Mouse (Mus musculus) forebrain, postnatal 0 days (tissue): Measurements from ENCODE around the gene Tex264. TPM values are rescaled to one million over a fixed set of nuclear protein-coding genes. Genes with fewer than 3 reads are reported as not detected.

Source experiments
- ATAC-seq: fragments of 200-750 bp; cut with Nextera tagmentation; 2 replicates; pipeline ENCODE4 v1.8.0; 2017; ENCODE audit warnings: mild to moderate bottlenecking, moderate library complexity
- DNase-seq: peaks from one replicate; pipeline ENCODE4 v3.0.0-alpha.2; 2015
- H3K27ac ChIP-seq: fragments of 300-500 bp; sonication (generic); 2 replicates; pipeline ENCODE4 v1.5.1; 2014; ENCODE audit warnings: low read depth, mild to moderate bottlenecking, antibody characterized with exemption, low read length, moderate library complexity, mixed read lengths
- H3K27me3 ChIP-seq: fragments of 300-500 bp; sonication (generic); 2 replicates; pipeline ENCODE4 v1.6.1; 2014; ENCODE audit warnings: mild to moderate bottlenecking, low read length, mixed read lengths; ENCODE audit not compliant: insufficient read depth
- H3K36me3 ChIP-seq: fragments of 300-500 bp; sonication (generic); 2 replicates; pipeline ENCODE4 v1.6.1; 2014; ENCODE audit warnings: mild to moderate bottlenecking, moderate library complexity; ENCODE audit not compliant: insufficient read depth
- H3K4me1 ChIP-seq: fragments of 300-500 bp; sonication (generic); 2 replicates; pipeline ENCODE4 v1.6.1; 2014; ENCODE audit warnings: antibody characterized with exemption; ENCODE audit not compliant: insufficient read depth
- H3K4me2 ChIP-seq: fragments of 300-500 bp; sonication (generic); 2 replicates; pipeline ENCODE4 v1.6.1; 2014; ENCODE audit warnings: low read depth, mild to moderate bottlenecking, moderate library complexity
- H3K4me3 ChIP-seq: fragments of 300-500 bp; sonication (generic); 2 replicates; pipeline ENCODE4 v1.5.1; 2014; ENCODE audit warnings: low read depth, low read length, mixed read lengths
- H3K9ac ChIP-seq: fragments of 300-500 bp; sonication (generic); 2 replicates; pipeline ENCODE4 v1.6.1; 2014; ENCODE audit warnings: mild to moderate bottlenecking
- H3K9me3 ChIP-seq: fragments of 300-500 bp; sonication (generic); 2 replicates; pipeline ENCODE4 v1.6.1; 2016; ENCODE audit warnings: low read length
- CTCF ChIP-seq: sonication (generic); IDR thresholded peaks from 2 replicates; pipeline ENCODE4 v1.5.1; 2016; ENCODE audit warnings: antibody characterized with exemption, control low read depth, low read depth
- WGBS: fragments of 180-500 bp; shearing (Covaris S2); extraction: QIAGEN DNeasy Blood & Tissue Kit; methylation state at CpG from one replicate; pipeline ENCODE4 v1.1.7; 2014; 5-methylcytosine and 5-hydroxymethylcytosine counted together
- polyA plus RNA-seq: library from polyadenylated mRNA; unstranded; fragments of >200 nt; fragmentation: Nextera tagmentation; extraction: Ambion mirVana; gene quantifications from 2 replicates; pipeline ENCODE4 v1.2.1, GENCODE M21; 2015
- total RNA-seq: library from RNA; depleted of rRNA; stranded (reverse); fragments of >200 nt; gene quantifications from 2 replicates; pipeline ENCODE4 v1.2.3, GENCODE M21; 2014

Gene Tex264
- total and polyA plus RNA-seq, 2 experiments from 2014 or later: 61.2 to 98.3 TPM

DNA sequence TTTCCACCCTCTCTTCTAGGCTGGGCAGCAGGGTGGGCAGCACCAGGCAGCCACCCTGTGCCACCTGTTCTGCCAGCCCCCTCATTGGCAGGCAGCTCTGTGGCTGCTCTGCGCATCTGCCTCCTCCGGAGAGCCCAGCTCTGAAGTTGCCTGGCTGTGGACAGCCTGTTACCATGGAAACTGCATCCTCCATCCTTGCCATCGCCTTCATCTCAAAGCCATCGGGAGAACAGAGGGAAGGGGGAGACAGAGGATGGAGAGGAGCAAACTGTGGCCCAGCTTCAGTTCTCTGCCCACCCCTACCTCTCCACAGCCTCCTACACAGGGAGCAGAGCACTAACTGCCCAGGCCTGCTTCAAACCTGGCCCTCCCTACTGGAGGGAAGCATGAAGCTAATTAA is 21.3 kb downstream of the Tex264 start:
- Histone ChIP-seq H3K4me1 (peaks cover 22% of the 10 kb centered on the region), H3K9me3 (no peaks in the 10 kb centered on the region), H3K9ac (peak overlapping the region; percentile 22; the same call in 1 of the 2 replicates), H3K27ac (peak overlapping the region; percentile 88), H3K4me2 (peak overlapping the region; percentile 17; the same call in 1 of the 2 replicates), H3K36me3 (peaks cover 47% of the 10 kb centered on the region), H3K4me3 (no peak overlapping the region), H3K27me3 (no peaks in the 10 kb centered on the region)
- 13% methylated on average over 4 of the region's 4 CpGs for WGBS
- peak; percentile 85 for DNase-seq
- peak; percentile 94 for ATAC-seq
- TF ChIP-seq CTCF: no peak

DNA sequence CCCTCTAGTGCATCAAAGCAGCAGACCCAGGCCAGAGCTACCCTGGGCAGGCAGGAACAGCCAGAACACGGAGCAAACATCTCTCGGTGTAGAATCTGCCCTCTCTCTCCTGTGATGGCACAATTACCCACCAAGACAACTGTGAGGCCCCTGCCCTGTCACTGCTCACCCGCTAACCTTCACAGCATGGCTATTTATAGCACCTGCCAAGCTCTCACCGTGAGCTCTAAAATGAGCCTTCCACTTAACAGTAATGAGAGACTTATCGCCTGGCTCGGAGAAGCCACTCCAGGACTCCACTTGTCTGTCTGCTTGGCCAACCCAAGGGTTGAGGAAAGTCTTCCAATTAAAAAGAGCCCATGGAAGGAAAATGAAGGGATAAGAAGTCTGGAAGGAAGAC is 22.5 kb downstream of the Tex264 start:
- 72% methylated on average over 6 of the region's 6 CpGs for WGBS
- no peak for ATAC-seq
- TF ChIP-seq CTCF: no peak
- no peak overlapping the region for H3K4me3 ChIP-seq
- no peak overlapping the region for H3K9ac ChIP-seq
- DNase-seq: no peak
- H3K4me2 ChIP-seq: no peak overlapping the region
- no peak overlapping the region for H3K27ac ChIP-seq
- no peaks in the 10 kb centered on the region for H3K9me3 ChIP-seq
- peaks cover 50% of the 10 kb centered on the region for H3K36me3 ChIP-seq
- H3K4me1 ChIP-seq: peaks cover 22% of the 10 kb centered on the region
- H3K27me3 ChIP-seq: no peaks in the 10 kb centered on the region

DNA sequence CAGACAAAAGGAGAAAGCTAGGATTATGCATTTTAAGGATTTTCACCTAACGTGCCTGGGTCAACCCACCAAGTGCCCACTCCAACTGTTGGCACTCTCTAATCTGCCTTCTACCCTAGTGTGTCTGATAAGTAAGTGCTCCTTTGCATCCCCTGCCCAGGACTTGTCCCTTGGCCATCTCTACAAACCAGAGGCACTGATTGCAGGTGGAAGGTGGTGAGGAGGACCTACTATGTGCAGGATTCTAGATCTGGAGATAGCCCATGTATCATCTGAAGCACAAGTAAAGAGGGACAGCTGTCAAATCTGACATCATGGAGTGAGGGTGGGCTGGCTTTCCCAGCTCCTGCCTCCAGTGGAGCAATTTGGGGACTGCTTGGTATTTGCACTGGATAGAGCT is 25.8 kb downstream of the Tex264 start:
- Histone ChIP-seq H3K4me2 (no peak overlapping the region), H3K9me3 (no peaks in the 10 kb centered on the region), H3K27ac (no peak overlapping the region), H3K27me3 (no peaks in the 10 kb centered on the region), H3K9ac (no peak overlapping the region), H3K4me1 (peaks cover 17% of the 10 kb centered on the region), H3K36me3 (peaks cover 31% of the 10 kb centered on the region), H3K4me3 (no peak overlapping the region)
- no peak for DNase-seq
- WGBS: 66% methylated on average over 1 of the region's 1 CpGs
- ATAC-seq: no peak
- no peak for TF ChIP-seq CTCF

DNA sequence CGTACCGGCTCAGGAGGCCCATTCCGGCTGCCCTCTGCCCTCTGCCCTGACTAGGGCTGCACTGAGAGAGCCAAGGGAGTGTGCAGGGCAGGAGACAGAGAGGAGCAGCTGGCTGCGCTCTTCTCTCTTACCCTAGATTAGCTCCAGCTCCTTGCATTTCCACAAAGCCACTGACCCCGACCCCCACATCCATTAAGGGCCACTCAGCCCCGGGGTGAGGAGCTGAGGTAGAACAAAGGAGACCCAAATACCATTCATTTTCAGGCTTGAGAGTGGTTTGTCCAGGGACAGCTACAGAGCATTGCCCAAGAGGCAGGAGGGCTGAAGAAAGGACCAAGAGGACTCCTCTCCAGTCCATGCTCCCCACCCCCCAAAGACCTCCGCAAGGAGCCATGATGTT is 26.3 kb downstream of the Tex264 start:
- Histone ChIP-seq H3K4me3 (no peak overlapping the region), H3K9ac (no peak overlapping the region), H3K27me3 (no peaks in the 10 kb centered on the region), H3K27ac (no peak overlapping the region), H3K4me1 (0 out of 2 replicates have a peak, but pooled peaks cover 12% of the 10 kb centered on the region), H3K36me3 (peaks cover 31% of the 10 kb centered on the region), H3K9me3 (no peaks in the 10 kb centered on the region), H3K4me2 (no peak overlapping the region)
- DNase-seq (no peak), ATAC-seq (no peak)
- TF ChIP-seq CTCF: no peak
- 31% methylated on average over 7 of the region's 7 CpGs for WGBS

DNA sequence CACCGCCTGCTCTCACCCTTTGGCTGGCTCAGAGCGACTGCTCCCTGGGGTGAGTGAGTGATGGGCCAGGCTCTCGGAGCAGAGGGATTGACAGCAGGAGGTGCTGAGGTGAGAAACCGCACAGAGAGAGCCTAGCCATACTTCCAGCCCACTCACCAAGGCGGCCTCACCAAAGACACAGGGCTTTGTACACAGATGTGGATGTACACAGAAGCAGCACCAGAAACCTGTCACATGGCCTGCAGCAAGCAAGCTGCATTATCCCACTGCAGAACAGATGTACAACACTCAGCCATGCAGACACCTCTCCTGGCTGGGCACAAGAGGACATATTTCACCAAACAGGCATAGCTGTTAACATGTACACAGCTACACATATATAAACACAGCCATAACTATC is 28.1 kb downstream of the Tex264 start:
- H3K27ac ChIP-seq: no peak overlapping the region
- peak; percentile 67 for ATAC-seq
- peak; percentile 24 for DNase-seq

DNA sequence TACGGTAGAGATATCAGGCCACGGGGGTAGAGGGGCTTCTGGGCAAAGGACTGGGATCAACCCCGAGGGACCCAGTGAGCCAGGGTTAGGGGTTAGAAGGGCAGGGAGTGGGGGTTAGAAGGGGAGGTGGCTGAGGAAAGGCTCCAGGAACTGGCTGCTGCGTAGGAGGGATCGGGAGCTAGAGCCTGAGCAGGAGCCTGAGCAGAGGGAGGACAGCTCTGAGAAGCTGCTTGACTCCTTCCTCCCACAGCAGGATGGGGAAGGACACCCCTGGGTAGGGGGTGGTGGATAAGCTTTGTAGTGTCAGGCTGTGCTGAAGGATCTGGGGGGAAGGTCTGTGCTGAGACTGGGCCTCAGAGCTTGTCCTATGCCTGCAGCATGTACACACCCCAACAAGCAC is 28.9 kb downstream of the Tex264 start:
- H3K9ac ChIP-seq: no peak overlapping the region
- no peak overlapping the region for H3K4me3 ChIP-seq
- no peaks in the 10 kb centered on the region for H3K9me3 ChIP-seq
- no peaks in the 10 kb centered on the region for H3K4me1 ChIP-seq
- H3K36me3 ChIP-seq: peaks cover 24% of the 10 kb centered on the region
- whole genome bisulfite sequencing: 40% methylated on average over 5 of the region's 5 CpGs
- ATAC-seq (no peak), DNase-seq (no peak)
- H3K27me3 ChIP-seq: no peaks in the 10 kb centered on the region
- no peak for TF ChIP-seq CTCF
- no peak overlapping the region for H3K27ac ChIP-seq
- peak overlapping the region; percentile 82; the same call in 1 of the 2 replicates for H3K4me2 ChIP-seq

More for the DNA sequence above, 28.1 kb downstream of the Tex264 start:
- H3K4me1 ChIP-seq: no peaks in the 10 kb centered on the region
- H3K27me3 ChIP-seq: no peaks in the 10 kb centered on the region
- 30% methylated on average over 5 of the region's 5 CpGs for WGBS
- no peak overlapping the region for H3K4me3 ChIP-seq
- no peak for TF ChIP-seq CTCF
- H3K36me3 ChIP-seq: peaks cover 31% of the 10 kb centered on the region
- no peak overlapping the region for H3K9ac ChIP-seq
- H3K4me2 ChIP-seq: no peak overlapping the region
- no peaks in the 10 kb centered on the region for H3K9me3 ChIP-seq

DNA sequence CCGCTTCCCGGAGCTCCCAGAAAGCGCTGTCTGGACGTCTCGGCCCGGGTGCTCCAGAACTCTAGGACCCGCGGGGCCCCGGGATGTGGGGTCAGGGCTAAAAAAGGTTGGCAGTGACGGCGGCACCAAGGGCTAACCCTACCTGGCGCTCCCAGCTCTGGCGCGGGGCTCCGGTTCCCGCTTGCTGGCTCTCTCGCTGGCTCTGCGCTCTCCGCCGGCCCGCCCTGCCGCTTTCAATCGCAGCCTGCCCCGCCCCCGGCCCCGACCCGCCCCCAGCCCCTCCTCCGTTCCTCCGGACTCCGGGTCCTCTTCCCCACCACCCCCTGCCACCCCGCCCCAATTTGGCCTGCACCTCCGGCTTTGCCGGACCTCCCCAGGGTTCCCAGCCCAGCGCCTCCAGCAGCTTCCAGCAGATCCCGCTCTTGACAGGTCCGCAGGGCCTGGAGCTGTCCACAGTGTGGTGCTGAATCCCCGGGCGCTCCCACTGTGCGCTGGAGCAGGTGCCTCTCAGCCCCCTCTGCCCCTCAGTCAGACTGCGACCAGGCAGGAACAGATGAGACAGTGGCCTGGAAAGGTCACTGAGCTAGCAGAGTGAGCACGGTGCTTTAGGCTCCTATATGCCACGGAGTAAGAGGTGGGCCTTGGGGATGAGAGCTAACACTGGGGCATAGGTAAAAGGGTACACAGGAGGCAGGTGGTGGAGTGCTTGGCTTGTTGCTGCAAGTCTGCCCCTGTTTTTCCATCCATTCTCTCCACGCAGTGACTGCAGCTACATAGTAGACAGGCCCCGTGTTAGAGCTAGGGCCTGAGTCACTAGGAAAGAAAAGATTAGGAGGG is 29.6 kb downstream of the Tex264 start, which contains the start of gene Grm2:
TSS of gene Grm2 (minus strand) at position 199 of the 837 bp plus-strand sequence.
- DNase-seq (peak; percentile 56), ATAC-seq (peak; percentile 68)
- H3K36me3 ChIP-seq: peaks cover 17% of the 10 kb centered on the region
- peak within 1 kb of the TSS; percentile 63 for H3K9ac ChIP-seq
- H3K4me1 ChIP-seq: no peaks in the 10 kb centered on the region
- TF ChIP-seq CTCF: peak; percentile 12; the same call in 1 of the 2 replicates
- H3K4me2 ChIP-seq: peak within 1 kb of the TSS; percentile 82
- H3K9me3 ChIP-seq: no peaks in the 10 kb centered on the region
- peak within 1 kb of the TSS; percentile 58 for H3K4me3 ChIP-seq
- WGBS: under 1% methylated on average over 31 of the region's 44 CpGs
- H3K27me3 ChIP-seq: no peaks in the 10 kb centered on the region
- H3K27ac ChIP-seq: peak within 1 kb of the TSS; percentile 35; the same call in 1 of the 2 replicates
